Mouse (Mus musculus): ENCODE data around the gene Fbxo48.

GRCm38 (mm10) chr11:16905012-16905332 is 46.2 kb upstream of the Fbxo48 start:
- TF ChIP-seq GABPA (IDR thresholded peaks at IDR 0.05; ENCODE audit: insufficient replicate concordance, low read depth, low read length) (no peak), CTCF (conservative IDR thresholded peaks at IDR 0.05 in 1 of 2, IDR thresholded peaks at IDR 0.05 in 1 of 2; ENCODE audit: low read depth in 2 of 2, low read length in 2 of 2) (no peak), POLR2A (IDR thresholded peaks at IDR 0.05; ENCODE audit: low read depth, low read length) (no peak), EP300 (IDR thresholded peaks at IDR 0.05; ENCODE audit: low read length) (no peak)
